Mouse (Mus musculus) B cell, adult 62 days (primary cell): Measurements from ENCODE around the gene Zfp296. TPM values are rescaled to one million over a fixed set of nuclear protein-coding genes. Genes with fewer than 3 reads are reported as not detected.

Experiments used
- total RNA-seq: library from RNA; stranded (reverse); gene quantifications from 4 replicates; pipeline ENCODE4 v1.2.4, GENCODE M21; 2023

Zfp296 gene
- total RNA-seq, result 9.7 to 13.7 TPM (median 12.6 TPM) in 4 replicates

GRCm38 (mm10) chr7:19577141-19577852, at the start of gene Zfp296, which contains the start of gene Gemin7:
Zfp296 (plus strand) TSS chr7:19577287.
Gemin7 (minus strand) TSS chr7:19577595.

GRCm38 (mm10) chr7:19562643-19563410, 14.3 kb upstream of the Zfp296 start, which contains the start of gene Ppp1r37:
Ppp1r37 (minus strand) TSS chr7:19563076.

GRCm38 (mm10) chr7:19603849-19604605, 26.9 kb downstream of the Zfp296 start, which contains the start of gene Clasrp:
Clasrp (minus strand) TSS chr7:19604486.

GRCm38 (mm10) chr7:19629361-19629734, 52.3 kb downstream of the Zfp296 start, which contains the start of gene Relb:
Relb (minus strand) TSS chr7:19629438.

Other genes starting within 250 kb of the Zfp296 start
- 59.1 to 71.4 TPM (median 68.3 TPM) in 4 replicates for gene Ercc1, start 232.5 kb upstream of the Zfp296 start, total RNA-seq
- 4.3 to 7.0 TPM (median 5.9 TPM) in 4 replicates for gene Cd3eap, start 217.8 kb upstream of the Zfp296 start, total RNA-seq
- gene Ppp1r13l, start 217.5 kb upstream of the Zfp296 start, total RNA-seq, result 0.63 to 2.7 TPM (median 1.5 TPM) in 4 replicates
- 68.9 to 74.8 TPM (median 72.8 TPM) in 4 replicates for gene Ercc2, start 195.3 kb upstream of the Zfp296 start, total RNA-seq
- 0.60 to 1.2 TPM (median 0.86 TPM) in 4 replicates for gene Klc3, start 173.2 kb upstream of the Zfp296 start, total RNA-seq
- 0.97 TPM in 1 of 4 replicates, not detected in the others for gene Ckm, start 172.5 kb upstream of the Zfp296 start, total RNA-seq
- gene Mark4, start 118.5 kb upstream of the Zfp296 start, total RNA-seq, result 26.4 to 33.1 TPM (median 28.6 TPM) in 4 replicates
- gene Exoc3l2, start 114.0 kb upstream of the Zfp296 start, total RNA-seq, result not detected in 4 replicates
- 3.1 to 5.3 TPM (median 4.6 TPM) in 4 replicates for gene Bloc1s3, start 68.9 kb upstream of the Zfp296 start, total RNA-seq
- 27.9 to 35.9 TPM (median 30.9 TPM) in 4 replicates for gene Trappc6a, start 68.9 kb upstream of the Zfp296 start, total RNA-seq
- 0.31 to 0.78 TPM (median 0.53 TPM) in 4 replicates for gene Nkpd1, start 59.4 kb upstream of the Zfp296 start, total RNA-seq
- 55.1 to 64.0 TPM (median 60.2 TPM) in 4 replicates for gene Ppp1r37, start 14.2 kb upstream of the Zfp296 start, total RNA-seq
- 72.4 to 80.4 TPM (median 77.1 TPM) in 4 replicates for gene Gemin7, start 308 bp downstream of the Zfp296 start, total RNA-seq
- 94.5 to 107 TPM (median 98.1 TPM) in 4 replicates for gene Clasrp, start 27.2 kb downstream of the Zfp296 start, total RNA-seq
- gene Relb, start 52.2 kb downstream of the Zfp296 start, total RNA-seq, result 113 to 122 TPM (median 116 TPM) in 4 replicates
- 64.7 to 85.0 TPM (median 67.9 TPM) in 4 replicates for gene Clptm1, start 87.7 kb downstream of the Zfp296 start, total RNA-seq
- gene Apoc2, start 100.7 kb downstream of the Zfp296 start, total RNA-seq, result not detected in 4 replicates
- gene Gm44805, start 104.1 kb downstream of the Zfp296 start, total RNA-seq, result not detected in 4 replicates
- not detected in 4 replicates for gene Apoc4, start 104.2 kb downstream of the Zfp296 start, total RNA-seq
- gene Apoc1, start 115.4 kb downstream of the Zfp296 start, total RNA-seq, result not detected in 4 replicates
- gene Apoe, start 121.9 kb downstream of the Zfp296 start, total RNA-seq, result 69.0 to 80.2 TPM (median 73.6 TPM) in 4 replicates
- gene Tomm40, start 138.2 kb downstream of the Zfp296 start, total RNA-seq, result 52.4 to 61.9 TPM (median 55.5 TPM) in 4 replicates
- gene Nectin2, start 173.2 kb downstream of the Zfp296 start, total RNA-seq, result not detected in 4 replicates
- gene Bcam, start 193.7 kb downstream of the Zfp296 start, total RNA-seq, result not detected in 4 replicates
- 1.2 to 3.7 TPM (median 2.1 TPM) in 3 of 4 replicates, not detected in the other for gene Cblc, start 219.5 kb downstream of the Zfp296 start, total RNA-seq
- 57.3 to 76.7 TPM (median 71.4 TPM) in 4 replicates for gene Bcl3, start 245.5 kb downstream of the Zfp296 start, total RNA-seq